Mouse (Mus musculus): Measurements from ENCODE around the gene Morn1. TPM values are rescaled to one million over a fixed set of nuclear protein-coding genes. Genes with fewer than 3 reads are reported as not detected.

Gene Morn1
- polyA plus RNA-seq, 1 experiment from 2014 or later = 5.1 TPM

DNA sequence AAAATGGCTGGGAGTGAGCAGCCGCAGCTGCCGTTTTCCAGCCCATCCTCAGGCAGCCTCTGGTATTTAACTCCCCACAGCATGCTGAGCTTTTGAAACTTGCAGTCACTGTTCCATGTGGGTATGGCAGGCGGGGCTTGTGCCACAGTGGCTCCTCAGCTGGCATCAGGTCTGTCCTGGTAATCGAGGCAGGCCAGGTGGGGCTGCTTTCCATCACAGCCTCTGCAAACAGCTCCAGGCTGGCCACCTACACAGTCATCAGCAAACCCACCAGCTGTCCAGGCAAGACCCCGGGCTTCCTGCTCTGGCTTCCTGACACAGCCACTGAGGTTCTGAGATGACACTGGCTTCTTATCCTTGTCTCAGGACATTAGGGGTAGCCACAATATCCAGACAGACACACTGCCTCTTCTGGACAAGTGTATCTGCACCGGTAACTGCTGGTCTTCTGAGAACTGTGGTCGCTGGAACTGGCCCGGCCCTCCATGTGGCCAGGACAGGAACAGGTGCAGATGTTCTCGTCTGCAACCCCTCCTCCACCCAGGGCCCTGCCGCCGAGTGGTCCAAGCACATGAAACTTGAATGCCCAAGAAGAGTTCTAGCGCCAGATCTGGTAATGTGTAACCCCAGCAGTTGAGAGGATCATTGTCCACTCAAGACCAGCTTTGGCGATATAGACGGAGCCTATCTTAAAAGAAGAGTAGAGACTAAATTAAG is 59.9 kb downstream of the Morn1 start:
- no peak for ATAC-seq (replicated peaks; ENCODE audit: low FRiP score)
- Histone ChIP-seq H3K4me3 (replicated peaks) (no peak overlapping the region), H3K9me3 (replicated peaks) (no peaks in the 10 kb centered on the region), H3K27me3 (no peaks in the 10 kb centered on the region), H3K4me2 (no peak overlapping the region), H3K27ac (no peak overlapping the region; the same call in 1 of the 2 replicates), H3K4me1 (peaks cover 68% of the 10 kb centered on the region), H3K36me3 (no peaks in the 10 kb centered on the region), H3K9ac (no peak overlapping the region)
- WGBS = 67% methylated on average over 14 of the region's 14 CpGs

DNA sequence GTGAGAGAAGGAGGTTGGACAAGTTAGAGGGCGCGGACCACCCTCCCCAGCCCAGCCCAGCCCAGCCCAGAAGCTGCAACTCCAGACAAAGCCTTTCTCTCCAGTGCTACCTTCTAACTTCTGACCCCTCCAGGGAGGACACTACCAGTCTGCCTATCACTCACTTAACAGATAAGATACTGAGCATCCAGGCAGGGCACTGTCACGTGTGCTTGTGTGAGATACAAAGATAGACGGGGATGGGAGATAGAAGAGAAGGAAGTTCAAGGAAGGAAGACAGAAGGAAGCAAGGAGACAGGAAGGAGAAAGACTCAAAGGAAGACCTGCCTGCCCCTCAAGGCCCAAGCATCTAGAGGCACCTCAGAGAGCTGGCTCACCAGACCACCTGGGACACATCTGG is 62.1 kb downstream of the Morn1 start:
- Histone ChIP-seq H3K27ac (peak overlapping the region; percentile 88), H3K36me3 (peaks cover 7% of the 10 kb centered on the region), H3K4me2 (no peak overlapping the region), H3K27me3 (no peaks in the 10 kb centered on the region), H3K9ac (no peak overlapping the region), H3K9me3 (replicated peaks) (no peaks in the 10 kb centered on the region), H3K4me1 (peaks cover 70% of the 10 kb centered on the region), H3K4me3 (replicated peaks) (no peak overlapping the region)
- WGBS = 84% methylated on average over 4 of the region's 4 CpGs
- no peak for ATAC-seq (replicated peaks; ENCODE audit: low FRiP score)

DNA sequence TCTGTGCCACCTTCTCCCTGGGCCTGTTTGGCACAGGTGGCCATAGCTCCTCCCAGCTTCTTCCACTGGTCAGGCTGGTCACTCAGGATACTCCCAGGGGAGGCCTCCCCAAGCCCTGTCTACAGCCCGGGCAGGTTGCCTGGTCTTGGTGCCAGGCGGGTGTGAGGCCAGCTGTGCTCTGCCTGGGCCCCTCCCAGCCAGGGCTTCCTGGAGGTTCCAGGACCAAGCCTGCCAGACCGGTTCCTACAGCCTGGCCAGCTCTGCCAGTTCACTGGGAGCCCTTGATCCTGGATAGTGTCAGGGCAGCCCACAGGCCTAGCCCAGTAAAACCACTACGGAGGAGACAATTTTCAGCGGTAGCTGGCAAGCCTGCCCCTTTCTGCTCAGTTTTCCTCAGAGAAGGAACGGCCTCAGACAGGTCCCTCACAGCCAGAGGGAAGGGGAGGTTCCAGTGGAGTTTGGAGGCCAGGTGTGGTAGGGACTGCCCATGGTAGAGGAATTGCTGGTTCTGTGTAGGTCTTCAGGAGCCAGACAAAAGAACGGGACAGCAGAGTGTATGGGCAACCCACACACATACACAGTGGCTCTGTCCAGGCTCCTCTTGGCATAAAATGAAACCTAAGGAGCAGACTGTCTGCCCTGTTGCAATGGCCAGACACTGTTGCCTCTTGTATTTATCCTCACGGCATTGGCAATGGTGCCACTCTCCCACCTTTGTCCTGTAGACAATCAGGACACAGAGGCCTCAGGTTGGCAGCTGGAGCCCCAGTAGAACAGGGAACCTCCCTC is 62.7 kb downstream of the Morn1 start:
- H3K4me2 ChIP-seq = no peak overlapping the region
- ATAC-seq (replicated peaks; ENCODE audit: low FRiP score) = peak; percentile 19
- no peaks in the 10 kb centered on the region for H3K9me3 ChIP-seq (replicated peaks)
- peaks cover 9% of the 10 kb centered on the region for H3K36me3 ChIP-seq
- no peak overlapping the region for H3K9ac ChIP-seq
- H3K4me3 ChIP-seq (replicated peaks) = no peak overlapping the region
- H3K27ac ChIP-seq = peak overlapping the region; percentile 88
- H3K27me3 ChIP-seq = no peaks in the 10 kb centered on the region
- H3K4me1 ChIP-seq = peaks cover 63% of the 10 kb centered on the region
- WGBS = 62% methylated on average over 8 of the region's 8 CpGs

- Histone ChIP-seq H3K27me3 (no peaks in the 10 kb centered on the region), H3K4me1 (peaks cover 55% of the 10 kb centered on the region)
Measured at GRCm38 (mm10) chr4:155149941-155150275, 63.5 kb downstream of the Morn1 start.

DNA sequence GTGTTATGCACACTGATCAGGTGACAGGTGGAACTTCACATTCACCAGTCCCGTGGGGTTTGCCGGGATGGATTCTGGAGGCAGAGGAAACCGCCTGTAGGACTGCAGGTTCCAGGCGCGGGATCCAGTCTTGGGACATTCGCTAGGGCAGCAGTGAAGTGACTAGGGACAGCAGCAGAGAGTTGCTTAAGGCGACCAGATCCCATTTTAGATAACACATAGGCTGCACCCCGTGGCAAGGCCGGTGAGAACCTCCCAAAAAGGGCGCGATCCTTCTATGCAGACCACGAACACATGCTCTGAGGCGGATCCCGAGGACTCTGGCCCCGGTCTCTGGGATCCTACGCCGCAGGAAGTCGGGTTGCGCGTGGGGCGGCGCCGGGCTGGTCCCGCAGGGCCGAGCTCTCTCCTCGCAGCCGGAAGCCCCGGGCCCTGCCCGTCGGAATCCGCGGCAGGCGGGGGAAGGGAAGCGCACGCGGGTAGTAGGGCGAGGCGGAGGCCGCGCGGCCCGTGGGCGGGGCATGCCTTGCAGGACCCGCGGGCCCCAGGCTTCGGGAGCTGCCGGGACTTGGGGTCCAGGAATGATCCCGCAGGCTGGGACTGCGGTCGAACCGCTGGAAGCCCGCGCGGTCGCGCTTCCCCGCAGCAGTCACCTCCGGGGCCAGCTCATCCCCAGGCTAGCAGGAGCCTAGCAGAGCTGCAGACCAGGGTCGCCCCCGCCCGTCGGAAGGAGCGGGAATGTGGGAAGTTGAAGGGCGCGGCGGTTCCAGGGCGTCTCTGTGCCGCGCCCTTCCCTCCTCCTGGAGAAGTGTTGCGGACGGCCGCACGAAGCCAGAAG is 64.1 kb downstream of the Morn1 start:
- Histone ChIP-seq H3K9ac (peak overlapping the region; percentile 62), H3K36me3 (peaks cover 23% of the 10 kb centered on the region), H3K27ac (peak overlapping the region; percentile 88), H3K4me1 (peaks cover 54% of the 10 kb centered on the region), H3K4me3 (replicated peaks) (peak overlapping the region; percentile 51), H3K4me2 (peak overlapping the region; percentile 89), H3K27me3 (no peaks in the 10 kb centered on the region), H3K9me3 (replicated peaks) (no peaks in the 10 kb centered on the region)
- ATAC-seq (replicated peaks; ENCODE audit: low FRiP score) = peak; percentile 80
- WGBS = 3% methylated on average over 73 of the region's 73 CpGs

More at GRCm38 (mm10) chr4:155149941-155150275, 63.5 kb downstream of the Morn1 start:
- peaks cover 17% of the 10 kb centered on the region for H3K36me3 ChIP-seq
- H3K27ac ChIP-seq = peak overlapping the region; percentile 88
- WGBS = 36% methylated on average over 6 of the region's 6 CpGs
- peak overlapping the region; percentile 89 for H3K4me2 ChIP-seq
- H3K9me3 ChIP-seq (replicated peaks) = no peaks in the 10 kb centered on the region
- peak overlapping the region; percentile 62 for H3K9ac ChIP-seq
- no peak for ATAC-seq (replicated peaks; ENCODE audit: low FRiP score)
- peak overlapping the region; percentile 51 for H3K4me3 ChIP-seq (replicated peaks)

GRCm38 (mm10) chr4:155151221-155151788 is 64.9 kb downstream of the Morn1 start:
- peak overlapping the region; percentile 62 for H3K9ac ChIP-seq
- ATAC-seq (replicated peaks; ENCODE audit: low FRiP score) = peak; percentile 7; the same call in 1 of the 2 replicates
- peak overlapping the region; percentile 88 for H3K27ac ChIP-seq
- no peaks in the 10 kb centered on the region for H3K27me3 ChIP-seq
- 38% methylated on average over 12 of the region's 12 CpGs for WGBS
- no peaks in the 10 kb centered on the region for H3K9me3 ChIP-seq (replicated peaks)
- peaks cover 50% of the 10 kb centered on the region for H3K4me1 ChIP-seq
- peak overlapping the region; percentile 89 for H3K4me2 ChIP-seq
- H3K4me3 ChIP-seq (replicated peaks) = peak overlapping the region; percentile 51
- H3K36me3 ChIP-seq = peaks cover 31% of the 10 kb centered on the region

GRCm38 (mm10) chr4:155151845-155152244 is 65.5 kb downstream of the Morn1 start:
- peaks cover 46% of the 10 kb centered on the region for H3K4me1 ChIP-seq
- H3K4me3 ChIP-seq (replicated peaks) = no peak overlapping the region
- peak overlapping the region; percentile 19; the same call in 1 of the 2 replicates for H3K27ac ChIP-seq

DNA sequence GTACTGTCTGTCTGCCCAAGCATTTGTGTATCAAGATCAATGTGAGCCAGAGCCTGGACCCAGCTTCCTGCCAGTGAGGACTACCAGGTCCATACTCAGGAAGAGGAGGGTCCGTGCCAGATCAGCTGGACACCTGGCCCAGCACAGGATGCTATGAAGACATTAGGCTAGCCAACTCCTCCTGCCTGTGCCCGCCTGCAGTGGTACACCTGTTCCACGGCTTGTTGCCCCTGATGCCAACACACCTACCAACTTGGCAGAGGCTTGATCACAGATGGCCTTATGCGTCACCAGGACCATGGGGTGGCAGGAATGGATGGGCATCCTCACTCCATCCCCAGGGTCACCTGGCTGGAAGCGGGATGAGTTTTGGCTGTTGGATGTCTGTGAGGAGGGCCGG is 66.1 kb downstream of the Morn1 start:
- Histone ChIP-seq H3K36me3 (peaks cover 43% of the 10 kb centered on the region), H3K27me3 (no peaks in the 10 kb centered on the region), H3K4me3 (replicated peaks) (no peak overlapping the region), H3K4me1 (peaks cover 46% of the 10 kb centered on the region), H3K9me3 (replicated peaks) (no peaks in the 10 kb centered on the region), H3K4me2 (no peak overlapping the region), H3K27ac (0 out of 2 replicates have a peak overlapping the region, but pooled peaks have one; percentile 19), H3K9ac (no peak overlapping the region)
- WGBS = 94% methylated on average over 6 of the region's 6 CpGs
- ATAC-seq (replicated peaks; ENCODE audit: low FRiP score) = no peak

More at GRCm38 (mm10) chr4:155151845-155152244, 65.5 kb downstream of the Morn1 start:
- WGBS = 64% methylated on average over 4 of the region's 4 CpGs
- peaks cover 36% of the 10 kb centered on the region for H3K36me3 ChIP-seq
- H3K4me2 ChIP-seq = no peak overlapping the region
- H3K27me3 ChIP-seq = no peaks in the 10 kb centered on the region
- H3K9ac ChIP-seq = no peak overlapping the region
- H3K9me3 ChIP-seq (replicated peaks) = no peaks in the 10 kb centered on the region
- ATAC-seq (replicated peaks; ENCODE audit: low FRiP score) = no peak

DNA sequence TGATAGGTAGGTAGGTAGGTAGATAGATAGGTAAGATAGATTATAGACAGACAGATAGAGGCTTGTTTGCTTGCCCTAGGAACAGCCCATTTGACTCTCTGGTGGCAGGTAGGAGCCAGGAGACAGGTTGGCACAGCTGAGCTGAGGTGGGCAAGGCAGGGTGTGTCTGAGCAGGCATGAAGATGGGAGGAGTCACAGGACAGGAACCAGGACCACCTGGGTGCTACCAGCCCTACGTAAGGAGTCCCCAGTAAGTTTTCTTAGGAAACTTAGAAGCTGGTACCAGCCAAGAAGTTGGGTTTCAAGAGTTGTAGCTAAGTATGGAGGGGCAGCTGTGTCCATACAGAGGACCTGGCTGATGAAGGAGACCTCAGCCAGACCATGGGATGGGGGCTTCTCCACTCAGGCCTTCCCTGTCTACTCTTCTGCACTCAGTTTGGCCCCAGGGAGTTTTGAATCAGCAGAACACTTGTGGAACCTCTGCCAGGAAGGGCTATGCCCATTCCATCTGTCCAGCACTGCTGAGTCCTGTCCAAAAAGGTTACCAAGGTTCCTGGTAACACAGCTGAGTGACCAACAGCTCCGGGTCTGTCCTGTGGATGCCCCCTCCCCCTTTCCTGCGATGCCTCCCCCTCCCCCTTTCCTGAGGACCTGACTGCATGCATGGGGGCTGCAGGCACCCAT is 67.2 kb downstream of the Morn1 start:
- no peak overlapping the region for H3K27ac ChIP-seq
- H3K4me1 ChIP-seq = peaks cover 44% of the 10 kb centered on the region
- H3K4me3 ChIP-seq (replicated peaks) = no peak overlapping the region
- no peak overlapping the region for H3K4me2 ChIP-seq
- ATAC-seq (replicated peaks; ENCODE audit: low FRiP score) = no peak
- H3K9me3 ChIP-seq (replicated peaks) = no peaks in the 10 kb centered on the region
- 76% methylated on average over 3 of the region's 3 CpGs for WGBS
- no peaks in the 10 kb centered on the region for H3K27me3 ChIP-seq
- no peak overlapping the region for H3K9ac ChIP-seq
- peaks cover 53% of the 10 kb centered on the region for H3K36me3 ChIP-seq

- Histone ChIP-seq H3K27me3 (no peaks in the 10 kb centered on the region), H3K9ac (no peak overlapping the region), H3K4me2 (no peak overlapping the region), H3K9me3 (replicated peaks) (no peaks in the 10 kb centered on the region), H3K36me3 (peaks cover 68% of the 10 kb centered on the region), H3K4me1 (peaks cover 30% of the 10 kb centered on the region), H3K4me3 (replicated peaks) (no peak overlapping the region), H3K27ac (no peak overlapping the region)
- 60% methylated on average over 11 of the region's 11 CpGs for WGBS
- no peak for ATAC-seq (replicated peaks; ENCODE audit: low FRiP score)
Measured at GRCm38 (mm10) chr4:155154986-155155385, 68.6 kb downstream of the Morn1 start.

- ATAC-seq (replicated peaks; ENCODE audit: low FRiP score) = no peak
- H3K4me3 ChIP-seq (replicated peaks) = no peak overlapping the region
- no peaks in the 10 kb centered on the region for H3K9me3 ChIP-seq (replicated peaks)
- no peak overlapping the region for H3K9ac ChIP-seq
- peaks cover 22% of the 10 kb centered on the region for H3K4me1 ChIP-seq
- H3K27me3 ChIP-seq = no peaks in the 10 kb centered on the region
- 95% methylated on average over 17 of the region's 17 CpGs for WGBS
- H3K27ac ChIP-seq = no peak overlapping the region
- peaks cover 69% of the 10 kb centered on the region for H3K36me3 ChIP-seq
- H3K4me2 ChIP-seq = no peak overlapping the region
Measured at GRCm38 (mm10) chr4:155156734-155157133, 70.4 kb downstream of the Morn1 start.

Measured in kidney, embryonic 15.5 days (tissue).